Mouse (Mus musculus) hindbrain, embryonic 15.5 days (tissue): ENCODE data around the gene Gal3st2. TPM values are rescaled to one million over a fixed set of nuclear protein-coding genes. Genes with fewer than 3 reads are reported as not detected.
"Not testable (repeated sequence)": the region's sequence is repeated elsewhere in the genome, so short reads cannot be mapped to it uniquely, and the experiment has no call there.

Source experiments
- ATAC-seq: fragments of 200-750 bp; cut with Nextera tagmentation; 2 replicates; pipeline ENCODE4 v1.8.0; 2017; ENCODE audit warnings: low read depth, moderate number of reproducible peaks, moderate TSS enrichment; ENCODE audit not compliant: low FRiP score
- H3K27ac ChIP-seq: fragments of 300-500 bp; sonication (generic); replicated peaks from 2 replicates; pipeline ENCODE4 v1.5.1; 2015; ENCODE audit warnings: mild to moderate bottlenecking, inconsistent platforms
- H3K27me3 ChIP-seq: fragments of 300-500 bp; sonication (generic); 2 replicates; pipeline ENCODE4 v1.6.1; 2015; ENCODE audit warnings: control low read depth, inconsistent platforms
- H3K36me3 ChIP-seq: fragments of 300-500 bp; sonication (generic); 2 replicates; pipeline ENCODE4 v1.6.1; 2015; ENCODE audit warnings: control low read depth, inconsistent platforms
- H3K4me1 ChIP-seq: fragments of 300-500 bp; sonication (generic); replicated peaks from 2 replicates; pipeline ENCODE4 v1.6.1; 2015; ENCODE audit warnings: control low read depth, inconsistent platforms
- H3K4me2 ChIP-seq: fragments of 300-500 bp; sonication (generic); 2 replicates; pipeline ENCODE4 v1.6.1; 2015; ENCODE audit warnings: moderate library complexity, mild to moderate bottlenecking, inconsistent platforms
- H3K4me3 ChIP-seq: fragments of 300-500 bp; sonication (generic); 2 replicates; pipeline ENCODE4 v1.5.1; 2015; ENCODE audit warnings: mild to moderate bottlenecking, inconsistent platforms
- H3K9ac ChIP-seq: fragments of 300-500 bp; sonication (generic); 2 replicates; pipeline ENCODE4 v1.6.1; 2015; ENCODE audit warnings: inconsistent platforms
- H3K9me3 ChIP-seq: fragments of 300-500 bp; sonication (generic); 2 replicates; pipeline ENCODE4 v1.6.1; 2016; ENCODE audit warnings: control low read depth, inconsistent platforms
- WGBS: fragments of 180-500 bp; shearing (Covaris S2); methylation state at CpG from one replicate; pipeline ENCODE4 v1.1.7; 2015; 5-methylcytosine and 5-hydroxymethylcytosine counted together
- polyA plus RNA-seq: library from polyadenylated mRNA; unstranded; fragments of >200 nt; fragmentation: Nextera tagmentation; extraction: Ambion mirVana; gene quantifications from 2 replicates; pipeline ENCODE4 v1.2.1, GENCODE M21; 2015

The Gal3st2 gene
- polyA plus RNA-seq, 1 experiment from 2014 or later: not detected

- not testable (repeated sequence) for H3K27ac ChIP-seq, H3K4me2 ChIP-seq, ATAC-seq, H3K36me3 ChIP-seq, H3K4me3 ChIP-seq, H3K9me3 ChIP-seq, H3K4me1 ChIP-seq, H3K27me3 ChIP-seq, H3K9ac ChIP-seq
- 82% methylated on average over 1 of the region's 1 CpGs for WGBS
These were observed 29.8 kb downstream of the Gal3st2 start for GRCm38 (mm10) chr1:93890936-93891335.

GRCm38 (mm10) chr1:93897395-93897794 is 36.3 kb downstream of the Gal3st2 start:
- not testable (repeated sequence) for H3K4me3 ChIP-seq, H3K4me2 ChIP-seq, H3K9ac ChIP-seq, H3K36me3 ChIP-seq, H3K27me3 ChIP-seq, H3K4me1 ChIP-seq, H3K27ac ChIP-seq, H3K9me3 ChIP-seq, ATAC-seq
- WGBS: no CpG with 5 or more reads among the region's 1 CpGs

GRCm38 (mm10) chr1:93901291-93901690 is 40.2 kb downstream of the Gal3st2 start:
- H3K4me1 ChIP-seq, ATAC-seq: not testable (repeated sequence)
- 50% methylated on average over 3 of the region's 5 CpGs for WGBS

GRCm38 (mm10) chr1:93906690-93907089 is 45.6 kb downstream of the Gal3st2 start:
- not testable (repeated sequence) for ATAC-seq, H3K9me3 ChIP-seq
- 83% methylated on average over 3 of the region's 5 CpGs for WGBS

More at GRCm38 (mm10) chr1:93901291-93901690, 40.2 kb downstream of the Gal3st2 start:
- H3K9me3 ChIP-seq, H3K27me3 ChIP-seq, H3K27ac ChIP-seq, H3K9ac ChIP-seq, H3K36me3 ChIP-seq, H3K4me2 ChIP-seq, H3K4me3 ChIP-seq: not testable (repeated sequence)

GRCm38 (mm10) chr1:93908977-93909586 is 48.0 kb downstream of the Gal3st2 start:
- not testable (repeated sequence) for H3K27me3 ChIP-seq, H3K9me3 ChIP-seq, ATAC-seq, H3K4me3 ChIP-seq, H3K36me3 ChIP-seq, H3K4me1 ChIP-seq, H3K4me2 ChIP-seq, H3K27ac ChIP-seq, H3K9ac ChIP-seq
- no CpG with 5 or more reads among the region's 11 CpGs for WGBS

More at GRCm38 (mm10) chr1:93906690-93907089, 45.6 kb downstream of the Gal3st2 start:
- H3K4me1 ChIP-seq, H3K9ac ChIP-seq, H3K4me3 ChIP-seq, H3K27me3 ChIP-seq, H3K36me3 ChIP-seq, H3K27ac ChIP-seq, H3K4me2 ChIP-seq: not testable (repeated sequence)

GRCm38 (mm10) chr1:93911877-93912276 is 50.8 kb downstream of the Gal3st2 start:
- H3K4me3 ChIP-seq, H3K9me3 ChIP-seq, H3K9ac ChIP-seq, H3K4me2 ChIP-seq, H3K4me1 ChIP-seq, H3K27ac ChIP-seq, H3K27me3 ChIP-seq, H3K36me3 ChIP-seq: not testable (repeated sequence)
- WGBS: no CpG with 5 or more reads among the region's 2 CpGs
- ATAC-seq: peak; percentile 58; the same call in 1 of the 2 replicates

- H3K36me3 ChIP-seq, H3K27ac ChIP-seq, H3K9ac ChIP-seq, H3K27me3 ChIP-seq, H3K4me2 ChIP-seq, H3K4me1 ChIP-seq, H3K4me3 ChIP-seq, ATAC-seq, H3K9me3 ChIP-seq: not testable (repeated sequence)
- 83% methylated on average over 3 of the region's 3 CpGs for WGBS
These were observed 56.1 kb downstream of the Gal3st2 start for GRCm38 (mm10) chr1:93917160-93917559.

GRCm38 (mm10) chr1:93918011-93918410 is 56.9 kb downstream of the Gal3st2 start, which contains the start of gene Gal3st2b:
Gene Gal3st2b (plus strand): TSS chr1:93918311.
- H3K4me1 ChIP-seq, H3K36me3 ChIP-seq, H3K4me3 ChIP-seq, ATAC-seq, H3K27ac ChIP-seq, H3K27me3 ChIP-seq, H3K9ac ChIP-seq, H3K4me2 ChIP-seq, H3K9me3 ChIP-seq: not testable (repeated sequence)
- WGBS: 84% methylated on average over 2 of the region's 2 CpGs

- H3K4me1 ChIP-seq, H3K27me3 ChIP-seq, H3K4me2 ChIP-seq, H3K27ac ChIP-seq, H3K36me3 ChIP-seq, H3K9ac ChIP-seq, H3K9me3 ChIP-seq, H3K4me3 ChIP-seq, ATAC-seq: not testable (repeated sequence)
- WGBS: 82% methylated on average over 1 of the region's 1 CpGs
These were observed 57.7 kb downstream of the Gal3st2 start for GRCm38 (mm10) chr1:93918775-93919174.

GRCm38 (mm10) chr1:93919321-93919720 is 58.2 kb downstream of the Gal3st2 start:
- not testable (repeated sequence) for H3K4me2 ChIP-seq, ATAC-seq
- WGBS: 86% methylated on average over 3 of the region's 3 CpGs

GRCm38 (mm10) chr1:93922609-93923008 is 61.5 kb downstream of the Gal3st2 start:
- not testable (repeated sequence) for H3K4me1 ChIP-seq, H3K9ac ChIP-seq, H3K27ac ChIP-seq, H3K9me3 ChIP-seq, H3K4me2 ChIP-seq, H3K4me3 ChIP-seq, H3K36me3 ChIP-seq, ATAC-seq, H3K27me3 ChIP-seq
- WGBS: 86% methylated on average over 3 of the region's 3 CpGs

More at GRCm38 (mm10) chr1:93919321-93919720, 58.2 kb downstream of the Gal3st2 start:
- H3K9me3 ChIP-seq, H3K27ac ChIP-seq, H3K36me3 ChIP-seq, H3K27me3 ChIP-seq, H3K4me1 ChIP-seq, H3K4me3 ChIP-seq, H3K9ac ChIP-seq: not testable (repeated sequence)

GRCm38 (mm10) chr1:93923098-93923497 is 62.0 kb downstream of the Gal3st2 start:
- H3K27me3 ChIP-seq, ATAC-seq, H3K4me2 ChIP-seq, H3K27ac ChIP-seq, H3K4me1 ChIP-seq, H3K36me3 ChIP-seq, H3K9me3 ChIP-seq, H3K9ac ChIP-seq, H3K4me3 ChIP-seq: not testable (repeated sequence)
- 53% methylated on average over 2 of the region's 2 CpGs for WGBS
